Mouse (Mus musculus): ENCODE measurements around the gene 6030452D12Rik.

6030452D12Rik gene

DNA sequence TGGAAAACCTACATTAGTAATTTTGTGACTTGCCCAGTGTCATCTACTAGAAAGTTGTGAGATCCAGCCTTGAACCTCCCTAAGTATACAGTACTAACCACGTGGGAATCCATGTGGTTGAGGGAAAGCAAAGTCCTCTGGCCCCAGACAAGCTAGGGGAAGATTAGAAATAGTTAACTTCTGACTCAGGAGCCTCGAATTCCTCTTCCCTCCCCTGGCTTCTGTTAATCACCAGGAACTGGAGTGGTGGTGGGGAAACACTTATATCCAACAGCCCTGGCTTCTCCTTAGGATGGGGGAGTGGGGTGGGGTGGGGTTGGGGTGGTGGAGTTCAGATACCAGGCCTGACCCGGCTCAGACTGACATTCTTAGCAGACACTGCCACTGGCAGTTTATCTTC, 18.4 kb downstream of the 6030452D12Rik start:
- no peak for DNase-seq

DNA sequence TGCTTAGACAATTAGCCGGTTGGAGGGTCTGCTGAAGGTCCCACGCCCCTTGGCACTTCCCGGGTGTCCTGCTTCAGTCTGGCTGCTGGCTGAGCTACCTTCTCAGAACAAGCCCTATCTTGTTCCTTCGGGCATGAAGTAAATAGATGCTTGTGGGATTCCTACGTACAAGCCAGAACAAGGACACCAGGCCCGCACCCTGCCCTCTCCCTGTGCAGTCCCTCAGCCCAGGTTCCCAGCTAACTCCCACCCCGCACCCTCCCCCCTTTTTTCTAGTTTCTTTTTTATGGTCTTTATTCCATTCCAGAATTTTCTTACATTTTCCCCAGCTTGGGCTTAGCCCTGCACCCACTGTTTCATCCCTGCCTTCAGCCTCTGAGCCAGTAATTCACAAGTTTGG, 20.3 kb downstream of the 6030452D12Rik start:
- DNase-seq, result no peak

DNA sequence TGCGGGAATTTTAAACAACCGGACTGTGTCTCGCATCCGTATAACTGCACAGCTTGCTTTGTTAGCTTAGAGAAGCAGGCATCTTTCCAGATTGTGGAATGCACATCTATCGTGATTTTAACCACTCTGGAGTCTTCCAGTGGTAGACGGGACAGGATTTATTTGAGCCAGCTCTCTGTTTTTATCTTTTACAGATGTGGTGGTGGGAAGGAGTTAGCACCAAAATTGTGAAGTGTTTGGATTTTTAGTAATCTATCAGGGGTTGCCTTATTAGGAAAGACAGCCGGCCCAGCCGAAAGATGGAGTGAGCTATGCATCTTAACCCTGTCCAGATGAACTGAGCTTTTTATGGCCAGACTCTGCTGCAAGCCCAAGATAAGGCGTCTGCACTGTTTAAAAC, 21.5 kb downstream of the 6030452D12Rik start:
- DNase-seq, result no peak

DNA sequence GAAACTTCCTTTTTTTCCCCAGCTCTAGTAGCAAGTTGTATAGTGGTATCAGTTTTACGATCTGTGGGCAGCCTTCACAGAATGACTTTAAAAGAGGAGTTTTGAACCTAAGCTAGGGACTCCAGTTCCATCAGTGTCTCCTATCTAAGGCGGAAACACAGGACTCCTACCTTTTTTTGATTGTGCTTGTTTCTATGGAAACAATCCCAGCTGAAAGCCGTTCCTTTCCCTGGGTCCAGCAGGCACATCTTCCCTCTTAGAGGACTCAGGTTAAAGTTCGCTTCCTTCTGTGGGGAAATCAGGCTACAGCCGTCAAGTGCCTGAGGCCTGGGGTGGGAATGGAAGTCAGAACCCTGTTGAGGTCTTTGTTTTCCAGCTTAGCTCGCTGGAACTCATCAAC, 26.4 kb downstream of the 6030452D12Rik start:
- DNase-seq, result no peak

DNA sequence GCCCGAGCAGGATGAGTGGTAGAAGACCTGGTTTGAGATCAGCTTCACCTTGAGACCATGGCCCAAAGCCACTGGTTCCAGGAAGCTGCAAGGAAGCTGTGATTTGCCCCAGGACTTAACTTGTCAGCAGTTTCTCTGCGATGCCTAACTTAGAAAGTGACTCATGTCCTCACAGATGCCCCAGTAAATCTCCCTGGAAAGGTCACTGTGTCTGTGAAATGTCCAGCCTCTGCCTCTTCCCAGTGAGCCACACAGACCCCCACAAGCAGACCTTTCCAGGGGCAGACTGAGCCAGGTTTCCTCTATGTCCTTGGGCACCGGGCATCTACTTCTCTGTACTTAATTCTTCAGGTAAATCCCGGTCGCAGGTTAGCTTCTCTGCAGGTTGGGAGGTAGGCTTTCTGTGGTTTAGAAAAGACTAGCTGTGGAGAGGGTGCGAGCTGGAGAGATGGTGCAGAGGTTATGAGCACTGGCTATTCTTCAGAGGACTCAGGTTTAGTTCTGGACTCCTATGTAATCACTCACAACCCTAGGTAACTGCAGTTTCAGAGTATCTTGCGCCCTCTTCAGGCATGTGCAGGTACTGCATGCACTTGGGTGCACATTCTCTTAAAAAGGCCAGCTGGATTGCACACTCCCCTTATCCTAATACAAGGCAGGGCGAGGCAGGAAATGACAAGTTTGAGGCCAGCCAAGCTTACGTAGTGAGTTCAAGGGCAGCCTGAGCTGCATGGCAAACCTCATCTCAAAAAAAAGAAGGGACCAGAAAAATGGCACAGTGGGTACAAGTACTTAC, 27.1 kb downstream of the 6030452D12Rik start:
- peak; percentile 41 for DNase-seq

DNA sequence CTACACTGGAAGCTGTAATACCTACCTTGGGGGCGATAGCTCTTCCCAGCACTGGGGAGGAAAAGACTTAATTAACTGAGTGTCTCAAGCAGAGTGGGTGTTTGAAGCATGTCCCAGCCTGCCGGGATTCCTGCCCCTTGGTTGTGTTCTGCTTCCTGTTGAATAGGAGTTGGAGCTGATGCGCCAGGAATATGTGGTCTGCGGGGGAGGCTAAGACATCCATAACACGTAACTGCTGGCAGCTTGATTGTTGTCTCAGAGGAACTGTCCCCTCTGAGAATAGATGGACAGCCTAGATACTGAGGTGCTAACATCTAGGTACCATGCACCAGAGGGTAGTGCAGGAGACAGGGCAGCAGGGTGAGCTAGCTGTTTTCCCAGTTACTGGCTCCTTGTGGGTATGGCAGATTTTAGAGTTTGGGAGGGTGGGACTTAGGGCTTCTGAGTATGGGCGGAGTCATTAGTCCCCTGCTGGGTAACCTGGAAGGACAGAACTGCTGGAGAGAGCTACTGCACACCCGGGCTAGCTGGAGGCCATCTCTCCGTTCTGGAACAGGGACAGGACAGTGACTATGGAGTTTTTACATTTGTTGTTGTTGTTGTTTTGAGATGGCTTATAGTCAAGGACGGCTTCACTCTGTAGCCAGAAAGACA, 28.4 kb downstream of the 6030452D12Rik start:
- DNase-seq, result no peak

DNA sequence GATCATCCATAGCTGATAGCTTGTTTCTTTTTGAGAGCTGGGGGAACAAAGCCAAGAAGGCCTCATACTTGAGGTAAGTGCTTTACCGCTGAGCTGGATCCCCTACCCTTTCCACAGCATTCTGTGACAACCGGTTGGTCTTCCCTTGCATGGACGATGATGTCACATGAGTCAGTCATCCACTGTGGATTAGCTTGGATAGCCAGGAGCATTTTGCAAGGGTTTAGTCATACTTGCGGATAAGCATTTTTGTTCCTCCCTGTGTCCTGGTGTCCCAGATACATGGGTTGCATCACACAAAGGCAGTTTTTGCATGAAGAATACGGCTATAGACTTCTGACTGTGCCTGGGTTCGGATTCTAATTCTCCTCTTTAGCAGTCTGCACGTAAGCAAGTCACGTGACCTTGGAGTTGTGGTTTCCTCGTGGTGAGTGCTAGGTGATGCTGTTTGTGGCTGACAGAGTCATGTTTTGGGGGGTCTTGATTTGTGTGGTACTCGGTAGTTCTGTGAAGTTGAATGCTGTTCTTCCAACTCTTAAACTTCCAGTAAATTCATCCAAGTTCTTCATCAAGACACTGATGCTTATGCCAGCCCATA, 29.7 kb downstream of the 6030452D12Rik start:
- no peak for DNase-seq

DNA sequence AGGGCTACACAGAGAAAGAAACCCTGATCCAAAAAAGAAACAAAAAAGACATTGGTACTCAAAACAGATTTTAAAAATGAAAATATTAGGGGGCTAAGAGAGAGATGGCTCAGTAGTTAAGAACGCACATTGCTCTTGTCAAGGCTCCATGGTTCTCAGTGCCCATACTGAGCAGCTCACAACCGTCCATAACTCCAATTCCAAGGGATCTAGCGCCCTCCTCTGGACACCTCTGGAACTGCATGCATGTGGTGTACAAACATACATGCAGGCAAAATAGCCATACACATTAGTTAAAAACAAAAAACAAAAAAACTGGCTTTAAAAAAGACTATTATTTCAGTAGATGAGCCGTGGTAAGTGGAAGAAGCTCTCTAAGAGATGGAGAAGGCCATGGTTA, 30.2 kb downstream of the 6030452D12Rik start:
- peak; percentile 49 for DNase-seq

DNA sequence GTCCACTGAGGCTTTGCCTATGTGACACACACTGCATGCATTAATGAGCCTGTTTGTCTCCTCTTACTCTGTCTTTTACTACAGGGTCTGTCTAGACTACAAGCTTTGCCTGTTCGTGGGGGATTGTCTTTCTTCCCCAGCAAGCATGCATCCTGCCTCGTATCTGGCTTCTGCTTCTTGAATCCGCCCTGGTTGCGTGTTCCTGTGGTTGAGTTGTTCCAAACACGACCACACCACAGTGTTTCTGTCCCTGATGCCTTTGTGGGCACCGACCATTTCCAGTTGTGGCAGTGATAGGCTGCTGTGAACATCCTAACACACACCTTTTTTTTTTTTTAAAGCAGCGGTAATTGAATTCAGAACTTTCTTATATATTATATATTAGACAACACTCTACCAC, 33.4 kb downstream of the 6030452D12Rik start:
- no peak for DNase-seq

DNA sequence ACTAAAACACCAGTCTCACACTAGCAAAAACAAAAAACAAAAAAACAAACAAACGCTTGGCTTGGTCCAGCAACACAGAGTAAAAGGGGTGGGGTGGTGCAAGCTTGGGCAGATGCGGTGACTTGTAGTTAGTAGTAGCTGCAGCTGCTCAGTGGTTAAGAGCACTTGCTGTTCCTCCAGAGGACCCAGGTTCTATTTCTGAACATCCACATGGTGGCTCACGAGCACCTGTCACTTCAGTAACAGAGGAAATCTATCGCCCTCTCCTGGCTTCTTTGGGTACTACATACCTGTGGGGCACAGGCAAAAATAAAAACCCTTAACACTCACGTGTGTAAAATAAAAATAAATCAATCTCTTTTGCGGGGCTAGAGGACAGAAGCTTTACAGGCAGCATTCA, 34.1 kb downstream of the 6030452D12Rik start:
- peak; percentile 77 for DNase-seq

DNA sequence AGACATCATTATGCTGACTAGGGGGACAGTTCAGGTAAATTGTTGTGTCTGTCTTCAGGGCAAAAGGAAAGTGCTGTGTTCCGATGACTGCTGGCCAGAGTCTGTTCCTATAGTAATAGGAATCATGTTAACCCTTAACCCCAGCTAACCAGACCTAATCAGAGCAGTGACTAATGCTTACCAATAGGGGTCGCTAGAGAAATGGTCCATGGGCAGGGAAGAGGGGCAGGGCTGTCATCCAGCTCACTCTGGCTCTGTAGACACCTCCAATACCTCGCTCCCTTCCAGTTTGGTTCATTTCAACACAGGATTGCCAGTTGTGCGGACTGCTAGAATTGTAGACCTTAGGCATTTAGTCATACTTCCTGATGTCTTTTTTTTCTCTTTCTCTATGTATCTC, 35.1 kb downstream of the 6030452D12Rik start:
- no peak for DNase-seq

DNA sequence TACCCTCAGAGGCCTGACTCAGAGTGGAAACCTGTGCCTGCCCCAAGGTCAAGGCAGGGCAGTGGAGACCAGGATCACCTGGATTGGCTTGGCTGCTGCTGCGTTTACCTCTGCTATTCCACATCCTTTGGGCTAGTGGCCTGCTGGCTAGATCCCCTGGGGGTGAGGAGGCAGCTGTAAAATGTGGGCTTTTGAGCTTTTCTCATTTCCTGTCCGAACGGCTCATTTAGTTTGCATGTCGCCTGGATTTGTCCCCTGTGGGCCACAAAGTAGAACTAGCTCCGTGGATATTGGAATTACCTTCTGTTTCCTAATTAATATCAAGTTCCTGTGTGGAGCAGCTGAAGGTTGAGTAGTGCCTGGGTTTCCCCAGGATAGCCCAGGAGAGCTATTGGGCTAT, 38.9 kb downstream of the 6030452D12Rik start:
- DNase-seq, result no peak

DNA sequence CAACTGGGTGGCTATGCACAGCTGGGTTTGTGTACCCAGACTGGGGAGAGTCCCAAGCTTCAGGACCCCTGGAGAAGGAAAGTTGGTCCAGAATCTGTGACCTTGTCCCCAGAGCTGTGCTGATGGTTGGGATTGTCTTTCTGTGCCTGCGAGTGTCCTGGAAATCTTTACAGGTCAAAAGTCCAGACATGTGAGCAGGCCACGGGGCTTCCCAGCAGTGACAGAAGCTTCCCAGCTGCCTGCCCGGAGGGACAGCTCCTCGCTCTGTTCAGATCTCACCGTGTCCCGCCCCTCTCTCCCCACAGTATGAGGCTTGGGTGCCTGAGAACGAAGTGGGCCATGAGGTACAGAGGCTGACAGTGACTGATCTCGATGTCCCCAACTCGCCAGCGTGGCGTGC, 40.7 kb downstream of the 6030452D12Rik start:
- DNase-seq, result no peak

DNA sequence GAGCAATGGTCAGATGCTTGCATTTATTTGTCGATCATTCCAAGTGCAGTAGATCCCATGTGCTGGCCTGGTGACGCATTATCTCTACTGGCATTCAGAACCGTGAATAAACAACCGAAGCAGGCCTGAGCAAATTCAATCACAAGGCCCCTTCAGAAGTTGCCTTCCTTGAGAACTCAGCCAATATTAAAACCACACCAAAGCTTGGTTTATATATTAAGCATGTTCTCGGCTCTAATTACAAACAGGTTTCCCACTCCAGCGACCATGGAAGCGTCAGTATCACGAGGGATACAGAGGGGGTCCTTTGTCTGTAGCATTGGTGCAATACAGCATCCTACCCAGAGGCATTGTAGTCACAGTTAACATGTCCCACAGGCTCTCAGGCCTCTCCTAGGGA, 42.7 kb downstream of the 6030452D12Rik start:
- DNase-seq, result no peak

DNA sequence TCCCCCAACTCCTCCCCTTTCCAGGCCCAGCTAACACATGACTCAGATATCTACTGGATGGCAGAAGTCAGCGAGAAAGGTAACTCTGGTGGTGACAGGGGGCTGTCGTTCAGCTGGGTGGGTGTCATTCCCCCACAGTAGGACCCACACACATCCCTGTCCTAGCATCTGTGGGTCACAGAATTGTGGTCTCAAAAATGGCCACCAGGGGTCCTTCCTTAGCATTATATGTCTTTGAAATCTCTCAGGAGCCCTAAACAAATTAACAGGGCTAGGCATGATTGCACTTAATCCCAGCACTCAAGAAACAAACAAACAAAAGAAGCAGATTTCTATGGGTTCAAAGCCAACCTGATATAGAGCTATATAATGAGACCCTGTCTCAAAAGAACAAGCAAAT, 44.8 kb downstream of the 6030452D12Rik start:
- peak; percentile 48 for DNase-seq

DNA sequence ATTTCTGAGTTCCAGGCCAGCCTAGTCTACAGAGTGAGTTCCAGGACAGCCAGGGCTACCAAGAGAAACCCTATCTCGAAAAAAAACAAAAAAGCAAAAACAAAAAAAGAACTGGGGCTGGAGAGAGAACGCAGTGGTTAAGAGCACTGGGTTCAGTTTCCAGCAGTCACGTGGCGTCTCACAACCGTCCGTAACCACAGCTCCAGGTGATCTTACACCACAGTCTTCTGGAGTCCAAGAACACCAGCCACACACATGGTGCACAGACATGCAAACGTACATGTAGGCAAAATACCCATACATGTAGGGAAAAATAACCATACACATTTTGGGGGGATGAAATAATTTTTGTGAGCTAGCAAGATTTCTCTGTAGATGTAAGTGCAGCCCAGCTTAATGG, 46.4 kb downstream of the 6030452D12Rik start:
- no peak for DNase-seq

DNA sequence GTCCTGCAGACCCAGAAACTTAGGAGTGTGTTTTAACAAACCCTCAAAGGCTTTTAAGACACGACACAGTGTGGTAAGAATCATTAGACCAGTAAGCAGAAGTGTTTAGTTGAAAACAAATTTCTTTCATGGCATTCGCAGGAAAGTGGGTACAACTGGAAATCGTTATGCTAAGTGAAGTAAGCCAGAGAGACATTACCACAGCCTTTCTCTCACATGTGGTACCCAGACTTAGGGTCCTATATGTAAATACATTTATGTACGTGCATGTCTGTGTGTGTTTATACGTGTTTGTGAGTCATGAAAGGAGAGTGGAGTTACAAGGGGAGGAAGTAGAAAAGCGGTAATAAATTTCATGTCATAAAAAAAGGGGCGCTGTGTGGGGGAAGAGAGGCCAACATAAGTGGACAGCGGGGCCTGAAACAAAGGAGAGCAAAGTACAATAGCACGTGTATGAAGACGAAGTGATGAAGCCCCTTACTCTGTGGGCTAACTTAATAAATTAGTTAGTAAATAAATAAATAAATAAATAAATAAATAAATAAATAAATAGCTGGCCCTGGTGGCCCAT, 48.1 kb downstream of the 6030452D12Rik start:
- no peak for DNase-seq

DNA sequence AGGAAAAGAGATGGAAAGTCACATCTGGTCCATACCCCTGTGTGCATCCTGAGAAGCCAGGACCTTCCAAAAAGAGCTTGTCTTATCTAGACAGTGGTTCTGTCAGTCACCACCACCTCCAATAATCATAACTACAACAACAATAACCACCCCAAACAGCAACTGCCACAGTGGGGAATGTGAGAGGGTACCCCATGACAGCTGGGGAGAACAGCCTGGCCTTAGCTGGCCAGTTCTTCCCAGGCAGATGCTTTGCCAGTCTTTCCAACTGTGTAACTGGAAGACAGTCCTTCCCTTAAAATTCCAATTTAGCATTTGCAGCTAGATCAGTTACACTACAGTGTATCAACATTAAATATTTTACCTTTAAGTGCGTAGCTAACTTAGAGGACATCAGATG, 50.6 kb downstream of the 6030452D12Rik start:
- no peak for DNase-seq

DNA sequence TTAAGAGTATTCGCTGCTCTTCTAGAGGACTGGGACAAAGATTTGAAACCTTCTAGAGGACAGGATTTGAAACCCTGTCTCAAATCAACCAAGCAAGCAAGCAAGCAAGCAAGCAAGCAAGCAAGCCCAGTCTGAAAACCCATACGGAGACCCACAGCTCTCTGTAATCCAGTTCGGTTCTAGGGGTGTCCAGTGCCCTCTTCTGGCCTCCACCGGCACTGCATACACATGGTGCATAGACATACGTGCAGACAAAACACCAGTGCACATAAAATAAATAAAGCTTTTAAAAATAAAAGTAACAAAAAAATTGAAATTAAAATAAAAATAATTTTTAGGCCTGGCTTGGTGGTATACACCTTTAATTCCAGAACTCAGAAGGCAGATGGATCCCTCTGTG, 53.7 kb downstream of the 6030452D12Rik start:
- DNase-seq, result no peak

DNA sequence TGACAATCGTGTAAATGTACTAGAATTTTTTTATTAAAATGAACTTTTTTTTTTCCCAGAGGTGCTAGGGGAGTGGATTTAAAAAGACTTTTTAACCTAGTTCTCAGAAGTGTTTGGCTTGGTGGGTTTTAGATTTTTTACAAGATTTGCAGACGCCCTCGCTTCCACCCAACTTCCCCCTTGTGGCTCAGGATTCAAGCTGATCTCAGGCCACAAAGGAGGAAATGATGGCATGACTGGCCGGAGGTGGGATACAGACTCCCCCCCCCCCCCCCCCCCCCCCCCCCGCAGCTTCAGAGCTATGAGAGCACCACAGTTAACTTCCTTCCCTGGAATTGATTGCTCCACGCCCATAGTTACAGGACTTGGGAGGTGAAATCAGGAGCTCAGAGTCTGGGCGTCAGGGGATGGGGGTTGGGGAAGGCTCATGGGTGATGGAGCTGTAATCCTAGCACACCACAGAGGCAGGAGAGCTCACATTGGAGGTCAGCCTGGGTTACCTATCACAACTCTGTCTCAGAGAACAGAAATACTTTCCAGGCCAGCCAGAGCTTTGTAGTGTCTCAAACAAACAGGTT, 55.8 kb downstream of the 6030452D12Rik start:
- DNase-seq, result no peak

All from thymus, postnatal 4 days (tissue).